Mouse (Mus musculus) testis, postnatal 10 days (tissue): ENCODE results near the gene Pphln1.

Experiments used
- DNase-seq: peaks from one replicate; pipeline ENCODE4 v3.0.0; 2021; ENCODE audit warnings: low spot score

Pphln1 gene

GRCm38 (mm10) chr15:93503201-93503745 lies 105.1 kb downstream of the Pphln1 start:
- no peak for DNase-seq

- DNase-seq: no peak
Observed at GRCm38 (mm10) chr15:93504808-93505207, 106.7 kb downstream of the Pphln1 start.

- DNase-seq: no peak
Observed at GRCm38 (mm10) chr15:93510690-93511336, 112.7 kb downstream of the Pphln1 start.

GRCm38 (mm10) chr15:93512437-93512836 lies 114.3 kb downstream of the Pphln1 start:
- DNase-seq: no peak

- DNase-seq: no peak
Observed at GRCm38 (mm10) chr15:93513939-93514341, 115.8 kb downstream of the Pphln1 start.

GRCm38 (mm10) chr15:93515316-93515715 lies 117.2 kb downstream of the Pphln1 start:
- no peak for DNase-seq

GRCm38 (mm10) chr15:93517022-93517565 lies 118.9 kb downstream of the Pphln1 start:
- no peak for DNase-seq

GRCm38 (mm10) chr15:93518143-93518902 lies 120.2 kb downstream of the Pphln1 start:
- DNase-seq: no peak

GRCm38 (mm10) chr15:93518941-93519835 lies 121.0 kb downstream of the Pphln1 start:
- peak; percentile 97 for DNase-seq

- DNase-seq: peak; percentile 58
Observed at GRCm38 (mm10) chr15:93519836-93520826, 122.0 kb downstream of the Pphln1 start.

GRCm38 (mm10) chr15:93521088-93521786 lies 123.1 kb downstream of the Pphln1 start:
- no peak for DNase-seq

GRCm38 (mm10) chr15:93521787-93522180 lies 123.6 kb downstream of the Pphln1 start:
- no peak for DNase-seq

- no peak for DNase-seq
Observed at GRCm38 (mm10) chr15:93525305-93525917, 127.3 kb downstream of the Pphln1 start.

GRCm38 (mm10) chr15:93529831-93530702 lies 131.9 kb downstream of the Pphln1 start:
- DNase-seq: no peak

- DNase-seq: no peak
Observed at GRCm38 (mm10) chr15:93530703-93531032, 132.5 kb downstream of the Pphln1 start.

- DNase-seq: no peak
Observed at GRCm38 (mm10) chr15:93536191-93536590, 138.0 kb downstream of the Pphln1 start.

GRCm38 (mm10) chr15:93537745-93538144 lies 139.6 kb downstream of the Pphln1 start:
- DNase-seq: no peak

GRCm38 (mm10) chr15:93538551-93539205 lies 140.5 kb downstream of the Pphln1 start:
- DNase-seq: no peak
